Comparison of ENCODE assay signal across 22 mouse cellular contexts in the genomic region with DNA sequence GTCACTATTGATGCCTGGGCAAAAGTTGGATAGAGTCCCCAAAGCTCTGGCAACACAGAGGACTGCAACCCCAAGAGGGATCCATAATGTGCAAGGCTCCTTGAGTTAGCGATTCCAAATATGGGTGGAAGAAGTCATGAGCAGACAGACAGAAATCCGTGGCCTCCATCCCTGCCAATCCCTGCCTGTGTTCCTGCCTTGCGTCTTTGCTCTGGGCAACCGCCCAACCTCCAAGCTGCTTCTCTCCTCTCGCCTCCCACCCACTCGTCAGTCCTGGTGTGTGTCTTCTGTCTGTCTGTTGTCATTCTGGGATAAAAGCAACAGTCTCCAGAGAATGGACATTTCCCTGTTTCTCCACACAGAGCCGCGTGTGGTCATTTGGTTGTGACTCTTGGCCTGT.
DNase-seq lines count a peak whose midpoint lies in the region.
"Had no signal": no experiment of that assay in that cellular context is flagged by ENCODE, and none has a peak within 500 bp of the region (broad histone marks: within the 10 kb centered on the region; RNA-seq: fewer than 3 reads in every experiment).

No protein-coding gene starts in this region.

- DNase-seq in heart, postnatal 10 days, result peak; percentile 24 to 27
- DNase-seq in heart, postnatal 25 days (ENCODE audit: low spot score), result no peak
- DNase-seq in layer of hippocampus, adult 8-10 months (ENCODE audit: low spot score in 2 of 2), result peak; percentile 19 to 29
- DNase-seq in layer of hippocampus, postnatal 25 days (ENCODE audit: extremely low spot score in 1 of 2, low spot score in 1 of 2), result no peak
- DNase-seq in right cerebral cortex, adult 2 months (ENCODE audit: low spot score in 2 of 2), result peak; percentile 6 to 16
- DNase-seq in right cerebral cortex, postnatal 4 days, result no peak
- peak; percentile 22 for DNase-seq in telencephalon, adult 2 months (ENCODE audit: low read depth, low spot score)
- DNase-seq in adrenal gland, adult (ENCODE audit: inconsistent age in 2 of 2, low spot score in 1 of 2), result no peak
- DNase-seq: adrenal gland, postnatal 25 days; cerebellum, adult 18-20 months; cerebellum, postnatal 25 days; forebrain, postnatal 0 days; gastrocnemius, postnatal 14 days; kidney, adult 11 months; kidney, postnatal 36 days; liver; lung, adult 2 months; lung, postnatal 10 days; retina, postnatal 1 day; spleen, adult 18-20 months; thymus, adult 18-20 months; thymus, postnatal 25 days had no signal

- intact Hi-C loops in heart, postnatal 10 days (cut with DNase I), result no loop called here
- intact Hi-C loops in heart, postnatal 25 days (cut with DNase I), result no loop called here

Comparison
In these comparisons a context has a peak if more than half of its experiments do, and no peak if none do; other contexts are left out.
1. DNase-seq: peak in heart, postnatal 10 days (2 of 2), layer of hippocampus, adult 8-10 months (2 of 2), right cerebral cortex, adult 2 months (2 of 2) and telencephalon, adult 2 months (single experiment); none in heart, postnatal 25 days (single experiment), layer of hippocampus, postnatal 25 days (0 of 2), right cerebral cortex, postnatal 4 days (single experiment) and adrenal gland, adult (0 of 2).